Mouse (Mus musculus) activated CD4-positive, CD25-positive, alpha-beta regulatory T cell, adult 9 weeks (primary cell): Measurements from ENCODE around the gene Lpar6. TPM values are rescaled to one million over a fixed set of nuclear protein-coding genes. Genes with fewer than 3 reads are reported as not detected.

Experiments used
- polyA plus RNA-seq: library from polyadenylated mRNA; unstranded; fragments of 100-300 nt; shearing (Covaris generic); gene quantifications from one replicate; pipeline ENCODE4 v1.2.1, GENCODE M21; 2017

The Lpar6 gene
- polyA plus RNA-seq = 25.3 TPM

GRCm38 (mm10) chr14:73237848-73238321, at the start of gene Lpar6:
Lpar6 (plus strand) TSS chr14:73237895.

Other genes starting within 250 kb of the Lpar6 start
- 28.4 TPM for gene Cysltr2, start 188.8 kb upstream of the Lpar6 start, polyA plus RNA-seq
- gene Rcbtb2, start 114.9 kb upstream of the Lpar6 start, polyA plus RNA-seq = 78.9 TPM
- gene Rb1, start 87.9 kb downstream of the Lpar6 start, polyA plus RNA-seq = 48.6 TPM
- 1,592 TPM for gene Itm2b, start 147.4 kb downstream of the Lpar6 start, polyA plus RNA-seq